Mouse (Mus musculus): ENCODE measurements around the gene Dab2ip.

Dab2ip gene

DNA sequence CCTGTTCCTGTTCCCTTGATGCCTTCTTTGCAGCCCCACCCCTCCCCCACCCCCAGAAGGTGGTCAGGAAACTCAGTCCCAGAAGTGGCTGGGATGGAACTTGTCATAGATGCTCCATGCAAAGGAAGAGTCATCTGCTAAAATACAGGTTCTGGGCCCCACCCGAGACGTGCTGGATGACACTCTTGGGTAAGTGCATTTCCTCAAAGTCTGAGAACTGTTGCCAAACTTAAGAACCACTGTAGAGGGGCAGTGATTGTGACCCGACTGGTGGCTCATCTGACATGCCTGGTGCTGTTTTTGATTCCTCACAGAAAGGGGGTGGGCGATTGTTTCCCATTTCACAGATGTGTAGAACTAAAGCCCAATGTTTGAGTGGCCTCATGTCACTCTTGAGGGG is 111.7 kb downstream of the Dab2ip start:
- ChIA-PET POLR2A (interaction anchor here in 2 of 4 experiments (1.0 to 2.9 kb wide), 7 partner anchors 10 to 53 kb away, joined by 3 to 10 read pairs (median 5); no protein-coding TSS in a partner anchor), CTCF (interaction anchor here in 1 of 4 experiments (1.5 kb wide), 1 partner anchor 20 kb away, joined by 4 read pairs; no protein-coding TSS in a partner anchor)

- CTCF ChIA-PET, result interaction anchor here in 3 of 4 experiments (0.6 to 1.5 kb wide), 5 partner anchors 21 to 460 kb away, joined by 3 to 9 read pairs (median 4); no protein-coding TSS in a partner anchor
- POLR2A ChIA-PET, result interaction anchor here in 2 of 4 experiments (0.6 to 2.9 kb wide), 10 partner anchors 8 to 53 kb away, joined by 3 to 10 read pairs (median 4); no protein-coding TSS in a partner anchor
Observed at GRCm38 (mm10) chr2:35670300-35670699, 112.2 kb downstream of the Dab2ip start.

GRCm38 (mm10) chr2:35671980-35672910 is 114.2 kb downstream of the Dab2ip start:
- CTCF ChIA-PET, result interaction anchor here in 2 of 4 experiments (0.6 to 0.8 kb wide), 2 partner anchors 20 to 22 kb away, joined by 3 to 6 read pairs; no protein-coding TSS in a partner anchor

GRCm38 (mm10) chr2:35673181-35673580 is 115.1 kb downstream of the Dab2ip start:
- POLR2A ChIA-PET, result interaction anchor here in 2 of 4 experiments (0.7 to 1.5 kb wide), 3 partner anchors 18 to 73 kb away, joined by 4 to 7 read pairs (median 6); no protein-coding TSS in a partner anchor

More at GRCm38 (mm10) chr2:35671980-35672910, 114.2 kb downstream of the Dab2ip start:
- POLR2A ChIA-PET, result interaction anchor here in 3 of 4 experiments (0.6 to 2.5 kb wide), 11 partner anchors 7 to 264 kb away, joined by 3 to 8 read pairs (median 4); no protein-coding TSS in a partner anchor

GRCm38 (mm10) chr2:35673986-35674385 is 115.9 kb downstream of the Dab2ip start:
- POLR2A ChIA-PET, result interaction anchor here in 2 of 4 experiments (0.6 to 0.7 kb wide), 2 partner anchors 21 to 74 kb away, joined by 3 to 7 read pairs; no protein-coding TSS in a partner anchor
- CTCF ChIA-PET, result interaction anchor here in 2 of 4 experiments (0.5 to 0.7 kb wide), 2 partner anchors 17 to 151 kb away, joined by 3 to 5 read pairs; no protein-coding TSS in a partner anchor

More at GRCm38 (mm10) chr2:35673181-35673580, 115.1 kb downstream of the Dab2ip start:
- CTCF ChIA-PET, result interaction anchor here in 1 of 4 experiments (0.7 kb wide), 1 partner anchor 151 kb away, joined by 3 read pairs; no protein-coding TSS in a partner anchor

DNA sequence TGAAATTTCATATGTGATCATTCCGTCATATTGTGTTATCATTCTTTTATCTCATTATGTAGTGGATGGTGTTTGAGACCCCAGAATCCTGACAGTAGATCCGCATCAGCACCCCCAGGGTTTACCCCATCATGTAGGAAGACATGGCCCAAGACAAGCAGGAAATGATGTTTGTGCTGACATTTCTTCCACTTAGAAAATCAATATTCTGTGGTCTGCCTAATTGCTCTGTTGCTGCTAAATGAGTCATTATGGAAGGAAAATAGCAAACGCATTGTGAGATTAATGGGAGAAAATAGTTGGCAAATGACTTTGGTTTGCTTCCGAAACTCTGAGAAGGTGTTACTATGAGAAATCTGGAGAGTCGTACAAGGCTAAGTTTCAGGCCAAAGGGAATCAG is 116.4 kb downstream of the Dab2ip start:
- CTCF ChIA-PET, result interaction anchor here in 1 of 4 experiments (0.5 kb wide), 1 partner anchor 17 kb away, joined by 5 read pairs; no protein-coding TSS in a partner anchor
- POLR2A ChIA-PET, result no interaction called here

DNA sequence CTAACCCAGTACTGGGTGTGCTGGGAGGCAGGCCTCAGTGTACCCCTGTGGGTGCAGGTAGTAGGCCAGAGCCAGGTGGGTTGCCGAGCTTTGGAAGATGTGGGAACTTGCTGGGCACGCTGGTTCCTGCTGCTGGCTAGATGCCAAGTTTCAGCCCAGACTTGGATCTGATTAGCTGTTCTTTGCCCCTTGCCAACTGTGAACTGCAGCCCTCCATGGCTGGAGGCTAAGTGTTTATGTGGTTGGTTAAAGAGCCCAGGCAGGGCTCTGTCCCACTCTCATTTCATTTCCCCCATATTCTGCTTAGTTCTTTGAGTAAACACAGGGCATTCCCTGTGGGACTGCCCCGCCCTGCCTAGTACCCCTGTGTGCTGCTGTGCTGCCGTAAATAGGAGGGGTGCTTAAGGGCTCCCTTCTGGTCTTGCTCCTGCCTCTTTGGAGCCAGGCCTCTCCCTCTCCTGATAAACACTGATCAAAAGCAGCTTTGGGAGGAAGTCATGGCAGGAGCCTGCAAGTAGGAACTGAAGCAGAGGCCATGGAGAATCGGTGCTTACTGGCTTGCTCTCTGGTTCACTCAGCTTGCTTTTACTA is 118.1 kb downstream of the Dab2ip start:
- CTCF ChIA-PET, result no interaction called here
- POLR2A ChIA-PET, result interaction anchor here in 2 of 4 experiments (0.8 to 0.9 kb wide), 2 partner anchors 8 to 10 kb away, joined by 3 read pairs; no protein-coding TSS in a partner anchor

DNA sequence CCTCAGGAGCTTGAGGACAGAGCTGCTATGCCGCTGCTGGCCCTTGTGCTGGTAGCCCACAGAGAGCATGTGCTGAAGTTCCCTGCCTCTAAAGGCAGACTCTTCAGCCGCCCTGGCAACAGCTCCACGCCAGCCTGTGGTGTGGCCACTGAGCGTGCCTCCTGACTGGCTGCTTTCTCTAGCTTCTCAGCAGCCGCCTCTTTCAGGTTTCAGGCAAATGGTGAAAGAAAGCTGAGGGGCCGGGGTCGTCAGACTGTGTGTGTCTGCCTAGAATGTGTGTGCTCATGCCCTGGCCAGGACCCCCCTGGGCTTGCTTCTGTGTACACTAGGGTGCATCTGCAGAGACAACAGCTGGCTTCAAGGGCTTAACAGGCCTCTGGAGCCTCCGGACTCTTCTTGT is 119.8 kb downstream of the Dab2ip start:
- POLR2A ChIA-PET, result interaction anchor here in 3 of 4 experiments (0.6 to 4.6 kb wide), 17 partner anchors 7 to 63 kb away, joined by 3 to 26 read pairs (median 3); no protein-coding TSS in a partner anchor

GRCm38 (mm10) chr2:35678440-35678839 is 120.4 kb downstream of the Dab2ip start:
- POLR2A ChIA-PET, result interaction anchor here in 3 of 4 experiments (0.6 to 4.6 kb wide), 15 partner anchors 8 to 64 kb away, joined by 3 to 26 read pairs (median 3); no protein-coding TSS in a partner anchor
- CTCF ChIA-PET, result interaction anchor here in 1 of 4 experiments (0.6 to 2.0 kb wide), 2 partner anchors 29 to 88 kb away, joined by 3 to 6 read pairs; no protein-coding TSS in a partner anchor

More for the DNA sequence above, 119.8 kb downstream of the Dab2ip start:
- CTCF ChIA-PET, result interaction anchor here in 2 of 4 experiments (0.6 to 2.0 kb wide), 3 partner anchors 13 to 88 kb away, joined by 3 to 6 read pairs (median 3); no protein-coding TSS in a partner anchor

GRCm38 (mm10) chr2:35679812-35680672 is 122.0 kb downstream of the Dab2ip start:
- CTCF ChIA-PET, result interaction anchor here in 2 of 4 experiments (0.5 to 1.0 kb wide), 3 partner anchors 11 to 30 kb away, joined by 3 read pairs; no protein-coding TSS in a partner anchor

DNA sequence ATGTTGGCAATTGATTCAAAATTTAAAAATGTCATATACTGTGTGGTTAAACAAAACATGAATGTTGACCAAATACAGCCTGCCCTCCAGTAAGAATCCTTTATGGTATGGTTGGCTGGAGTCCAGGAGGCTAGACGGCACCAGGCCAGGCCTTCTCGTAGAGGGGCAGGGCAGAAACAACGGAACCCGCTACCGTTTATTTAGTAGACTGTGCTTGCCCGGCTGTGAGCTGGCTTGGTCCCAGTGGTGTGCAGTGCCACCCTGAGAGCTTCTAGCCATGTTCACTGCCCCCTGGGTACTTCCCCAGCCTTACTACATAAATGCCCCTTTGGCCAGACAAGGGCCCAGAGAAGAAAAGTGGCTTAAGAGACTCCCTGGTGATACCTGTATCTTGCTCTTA is 122.8 kb downstream of the Dab2ip start:
- ChIA-PET CTCF (interaction anchor here in 2 of 4 experiments (0.5 to 1.0 kb wide), 3 partner anchors 10 to 31 kb away, joined by 3 read pairs; no protein-coding TSS in a partner anchor), POLR2A (interaction anchor here in 3 of 4 experiments (1.0 to 4.6 kb wide), 9 partner anchors 10 to 45 kb away, joined by 3 to 26 read pairs (median 4); no protein-coding TSS in a partner anchor)

More at GRCm38 (mm10) chr2:35679812-35680672, 122.0 kb downstream of the Dab2ip start:
- POLR2A ChIA-PET, result interaction anchor here in 3 of 4 experiments (0.7 to 4.6 kb wide), 14 partner anchors 9 to 57 kb away, joined by 3 to 26 read pairs (median 3); no protein-coding TSS in a partner anchor

DNA sequence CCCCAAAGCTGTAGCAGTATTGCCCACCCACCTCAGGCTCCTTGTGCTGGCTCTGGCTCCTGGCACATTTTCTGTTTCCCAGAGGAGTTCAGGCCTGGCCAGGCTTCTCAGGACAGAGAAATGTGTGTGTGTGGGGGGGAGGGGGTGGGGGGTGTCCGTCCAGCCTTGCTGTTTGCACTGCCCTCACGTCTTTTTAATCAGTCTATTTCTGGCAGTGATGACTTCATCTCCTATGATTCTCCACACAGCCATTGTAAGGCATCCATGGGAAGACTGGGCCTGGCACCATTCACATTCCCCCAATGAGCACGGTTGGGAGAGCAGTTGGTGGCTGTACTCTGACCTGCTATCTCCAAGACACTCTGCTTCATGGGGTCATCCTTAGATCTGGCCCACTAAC is 125.9 kb downstream of the Dab2ip start:
- POLR2A ChIA-PET, result interaction anchor here in 2 of 4 experiments (1.7 to 3.6 kb wide), 3 partner anchors 7 to 39 kb away, joined by 4 to 13 read pairs (median 6); no protein-coding TSS in a partner anchor
- CTCF ChIA-PET, result no interaction called here

- CTCF ChIA-PET, result no interaction called here
- POLR2A ChIA-PET, result interaction anchor here in 2 of 4 experiments (1.0 to 2.0 kb wide), 5 partner anchors 9 to 38 kb away, joined by 3 to 8 read pairs (median 4); no protein-coding TSS in a partner anchor
Observed at GRCm38 (mm10) chr2:35684735-35685312, 126.8 kb downstream of the Dab2ip start.

DNA sequence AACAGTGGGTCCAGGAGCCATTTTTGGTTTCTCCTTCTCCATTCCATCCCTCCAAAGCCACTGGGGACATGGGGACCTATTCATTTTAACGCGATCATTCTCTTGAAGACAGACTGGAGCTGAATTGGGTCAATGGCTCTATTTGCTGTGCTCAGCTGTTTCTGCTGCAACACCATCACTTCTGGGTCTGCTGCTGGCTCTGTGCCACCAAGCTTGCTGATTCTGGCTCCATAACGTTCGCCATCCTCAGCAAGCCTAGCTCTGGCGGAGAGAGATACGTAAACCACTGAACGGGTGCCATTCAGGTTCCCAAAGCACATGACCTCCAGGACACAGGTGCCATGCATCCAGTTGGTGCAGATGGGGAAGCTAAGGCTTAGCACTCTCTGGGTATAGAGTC is 128.0 kb downstream of the Dab2ip start:
- ChIA-PET POLR2A (interaction anchor here in 2 of 4 experiments (1.4 to 2.0 kb wide), 3 partner anchors 9 to 54 kb away, joined by 3 to 8 read pairs (median 5); no protein-coding TSS in a partner anchor), CTCF (no interaction called here)

DNA sequence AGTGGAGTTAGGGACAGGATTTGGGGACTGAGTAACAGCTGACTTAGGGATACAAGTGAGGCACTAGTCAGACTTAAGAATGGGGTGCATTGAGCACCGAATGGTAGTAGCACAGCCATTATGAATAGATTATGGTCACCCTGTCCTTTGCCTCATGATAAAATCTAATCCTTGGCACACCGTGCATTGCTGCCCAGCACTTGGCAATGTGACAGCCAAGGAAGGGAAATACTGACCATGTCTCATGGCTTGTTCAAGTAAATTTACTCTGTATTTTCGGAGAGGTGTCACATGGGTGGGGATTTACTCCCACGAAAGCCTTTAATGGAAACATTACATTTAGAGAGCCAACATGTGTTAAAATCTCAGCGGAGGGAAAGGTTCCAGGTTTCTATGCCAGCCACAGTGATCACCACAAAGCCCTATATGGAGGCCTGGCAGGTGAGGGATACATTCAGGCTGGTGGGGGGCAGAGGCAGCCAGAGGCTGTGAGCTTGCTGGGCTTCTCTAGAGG is 129.5 kb downstream of the Dab2ip start:
- ChIA-PET CTCF (interaction anchor here in 3 of 4 experiments (0.6 to 0.8 kb wide), 3 partner anchors 13 to 108 kb away, joined by 3 to 4 read pairs (median 3); no protein-coding TSS in a partner anchor), POLR2A (interaction anchor here in 3 of 4 experiments (0.9 to 1.5 kb wide), 6 partner anchors 9 to 52 kb away, joined by 3 to 4 read pairs (median 3); no protein-coding TSS in a partner anchor)

DNA sequence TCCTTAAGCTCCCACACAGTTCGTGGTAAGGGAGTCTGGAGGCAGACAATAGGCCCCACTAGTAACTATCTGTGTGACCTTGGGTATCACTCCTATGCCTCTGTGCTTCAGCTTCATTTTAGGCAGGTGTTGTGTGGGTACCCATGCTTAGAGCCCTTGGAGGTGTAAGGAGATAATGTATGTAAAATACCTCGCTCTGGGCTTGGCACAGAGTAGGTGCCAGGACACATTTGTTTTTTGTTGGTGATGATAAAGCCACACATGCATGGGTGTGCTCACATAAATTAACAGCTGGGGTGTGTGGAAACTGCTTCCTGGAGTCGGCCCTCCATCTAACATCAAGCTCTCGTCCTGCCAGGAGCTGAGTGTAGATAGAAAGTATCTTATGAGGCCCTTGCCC is 130.1 kb downstream of the Dab2ip start:
- ChIA-PET CTCF (interaction anchor here in 3 of 4 experiments (0.5 to 1.8 kb wide), 5 partner anchors 12 to 108 kb away, joined by 3 to 5 read pairs (median 3); no protein-coding TSS in a partner anchor), POLR2A (interaction anchor here in 3 of 4 experiments (0.9 to 1.5 kb wide), 5 partner anchors 9 to 22 kb away, joined by 3 to 4 read pairs (median 3); no protein-coding TSS in a partner anchor)
